Mouse (Mus musculus): Measurements from ENCODE around the gene Zfp53. TPM values are rescaled to one million over a fixed set of nuclear protein-coding genes. Genes with fewer than 3 reads are reported as not detected.

Zfp53 gene
- polyA plus RNA-seq (2014; fragmentation: Illumina TruSeq; extraction: RNeasy Lipid Tissue Mini Kit (QIAGEN cat#74804); ENCODE audit: insufficient read depth, low read depth, low replicate concordance), result 6.0 TPM

GRCm38 (mm10) chr17:21488760-21489499, at the start of gene Zfp53:
Gene Zfp53, plus strand, starts transcription at chr17:21488998.

GRCm38 (mm10) chr17:21450138-21450704, 38.6 kb upstream of the Zfp53 start, which contains the start of gene Zfp51:
Gene Zfp51, plus strand, starts transcription at chr17:21450374.

GRCm38 (mm10) chr17:21535096-21536001, 46.6 kb downstream of the Zfp53 start, which contains the start of gene Zfp52:
Gene Zfp52, plus strand, starts transcription at chr17:21535539.

Other genes starting within 250 kb of the Zfp53 start
- not detected for gene Vmn1r235, start 232.6 kb upstream of the Zfp53 start, polyA plus RNA-seq (2014; fragmentation: Illumina TruSeq; extraction: RNeasy Lipid Tissue Mini Kit (QIAGEN cat#74804); ENCODE audit: insufficient read depth, low read depth, low replicate concordance)
- not detected for gene Vmn1r236, start 206.1 kb upstream of the Zfp53 start, polyA plus RNA-seq (2014; fragmentation: Illumina TruSeq; extraction: RNeasy Lipid Tissue Mini Kit (QIAGEN cat#74804); ENCODE audit: insufficient read depth, low read depth, low replicate concordance)
- gene Vmn1r237, start 177.1 kb upstream of the Zfp53 start, polyA plus RNA-seq (2014; fragmentation: Illumina TruSeq; extraction: RNeasy Lipid Tissue Mini Kit (QIAGEN cat#74804); ENCODE audit: insufficient read depth, low read depth, low replicate concordance), result not detected
- gene Zfp677, start 105.2 kb upstream of the Zfp53 start, polyA plus RNA-seq (2014; fragmentation: Illumina TruSeq; extraction: RNeasy Lipid Tissue Mini Kit (QIAGEN cat#74804); ENCODE audit: insufficient read depth, low read depth, low replicate concordance), result 1.9 TPM
- 3.6 TPM for gene Zfp54, start 65.8 kb upstream of the Zfp53 start, polyA plus RNA-seq (2014; fragmentation: Illumina TruSeq; extraction: RNeasy Lipid Tissue Mini Kit (QIAGEN cat#74804); ENCODE audit: insufficient read depth, low read depth, low replicate concordance)
- 5.5 TPM for gene Zfp51, start 38.6 kb upstream of the Zfp53 start, polyA plus RNA-seq (2014; fragmentation: Illumina TruSeq; extraction: RNeasy Lipid Tissue Mini Kit (QIAGEN cat#74804); ENCODE audit: insufficient read depth, low read depth, low replicate concordance)
- gene Zfp52, start 46.5 kb downstream of the Zfp53 start, polyA plus RNA-seq (2014; fragmentation: Illumina TruSeq; extraction: RNeasy Lipid Tissue Mini Kit (QIAGEN cat#74804); ENCODE audit: insufficient read depth, low read depth, low replicate concordance), result 3.4 TPM
- gene Zfp948, start 78.0 kb downstream of the Zfp53 start, polyA plus RNA-seq (2014; fragmentation: Illumina TruSeq; extraction: RNeasy Lipid Tissue Mini Kit (QIAGEN cat#74804); ENCODE audit: insufficient read depth, low read depth, low replicate concordance), result 5.3 TPM
- 1.9 TPM for gene Zfp983, start 161.6 kb downstream of the Zfp53 start, polyA plus RNA-seq (2014; fragmentation: Illumina TruSeq; extraction: RNeasy Lipid Tissue Mini Kit (QIAGEN cat#74804); ENCODE audit: insufficient read depth, low read depth, low replicate concordance)
- 5.8 TPM for gene Gm10226, start 202.9 kb downstream of the Zfp53 start, polyA plus RNA-seq (2014; fragmentation: Illumina TruSeq; extraction: RNeasy Lipid Tissue Mini Kit (QIAGEN cat#74804); ENCODE audit: insufficient read depth, low read depth, low replicate concordance)
- gene Zfp760, start 218.7 kb downstream of the Zfp53 start, polyA plus RNA-seq (2014; fragmentation: Illumina TruSeq; extraction: RNeasy Lipid Tissue Mini Kit (QIAGEN cat#74804); ENCODE audit: insufficient read depth, low read depth, low replicate concordance), result 4.2 TPM
- gene Zfp229, start 241.8 kb downstream of the Zfp53 start, polyA plus RNA-seq (2014; fragmentation: Illumina TruSeq; extraction: RNeasy Lipid Tissue Mini Kit (QIAGEN cat#74804); ENCODE audit: insufficient read depth, low read depth, low replicate concordance), result 2.6 TPM

Measured in lung, adult 10 weeks (tissue).